Mouse (Mus musculus) G1E (cell line): ENCODE measurements around the gene Plxna4. TPM values are rescaled to one million over a fixed set of nuclear protein-coding genes. Genes with fewer than 3 reads are reported as not detected.

Experiments
- ATAC-seq: 2 replicates; pipeline ENCODE4 v1.8.0; 2016; ENCODE audit warnings: mild to moderate bottlenecking; ENCODE audit not compliant: insufficient number of reproducible peaks, poor library complexity, low FRiP score, severe bottlenecking; ENCODE audit errors: extremely low read depth
- DNase-seq: peaks from one replicate; pipeline ENCODE4 v3.0.0; 2012; ENCODE audit warnings: low spot score
- H3K27me3 ChIP-seq: 2 replicates; pipeline ENCODE4 v1.6.1; 2012; ENCODE audit warnings: mild to moderate bottlenecking, low read length, inconsistent platforms; ENCODE audit not compliant: insufficient read depth
- H3K36me3 ChIP-seq: replicated peaks from 2 replicates; pipeline ENCODE3; 2012; ENCODE audit warnings: mild to moderate bottlenecking, inconsistent platforms
- H3K4me1 ChIP-seq: 2 replicates; pipeline ENCODE4 v1.6.1; 2012; ENCODE audit warnings: low read depth, low read length, inconsistent platforms, mixed read lengths; ENCODE audit not compliant: insufficient read depth
- H3K4me3 ChIP-seq: 2 replicates; pipeline ENCODE4 v1.5.1; 2012; ENCODE audit warnings: low read depth, mild to moderate bottlenecking, inconsistent platforms, low read length, moderate library complexity, mixed read lengths
- H3K9me3 ChIP-seq: replicated peaks from 2 replicates; pipeline ENCODE4 v1.6.1; 2012; ENCODE audit warnings: inconsistent platforms
- CTCF ChIP-seq: IDR thresholded peaks from 2 replicates; pipeline ENCODE4 v1.5.1; 2012; ENCODE audit warnings: low read depth, low read length, inconsistent platforms, mixed read lengths
- GATA1 ChIP-seq: IDR thresholded peaks from 2 replicates; pipeline ENCODE4 v1.6.1; 2012; ENCODE audit warnings: borderline replicate concordance, low read length, inconsistent platforms, mixed read lengths
- GATA2 ChIP-seq: IDR thresholded peaks from 2 replicates; pipeline ENCODE4 v1.6.1; 2012; ENCODE audit warnings: low read depth, low read length, inconsistent platforms, borderline replicate concordance
- POLR2AphosphoS5 ChIP-seq: IDR thresholded peaks from 2 replicates; pipeline ENCODE4 v1.6.1; 2012; ENCODE audit warnings: low read depth, low read length, inconsistent platforms; ENCODE audit not compliant: insufficient replicate concordance
- TAL1 ChIP-seq: conservative IDR thresholded peaks from 2 replicates; pipeline ENCODE4 v1.6.1; 2012; ENCODE audit warnings: low read depth, low read length, inconsistent platforms, mixed read lengths
- polyA plus RNA-seq: library from polyadenylated mRNA; stranded (reverse); fragments of >175 nt; gene quantifications from 2 replicates; pipeline ENCODE4 v1.2.3, GENCODE M21; 2012
- total RNA-seq, 2 experiments: library from RNA; stranded (forward) in 1 of 2; stranded (reverse) in 1 of 2; fragments of 200-1000 nt in 1 of 2; fragments of >200 nt in 1 of 2; fragmentation: Nextera tagmentation in 1 of 2; gene quantifications; 2 replicates each; pipeline ENCODE4 v1.2.3; 2014 to 2017

The Plxna4 gene
- total and polyA plus RNA-seq, 3 experiments, result 0.11 TPM; not detected in 2

GRCm38 (mm10) chr6:32527518-32527917, 60.5 kb downstream of the Plxna4 start:
- peaks cover 27% of the 10 kb centered on the region for H3K27me3 ChIP-seq
- TF ChIP-seq GATA2, result no peak
- TF ChIP-seq TAL1, result no peak
- TF ChIP-seq POLR2AphosphoS5, result no peak
- no peak for TF ChIP-seq CTCF
- no peak for TF ChIP-seq GATA1
- H3K9me3 ChIP-seq, result no peaks in the 10 kb centered on the region
- no peak for DNase-seq
- no peaks in the 10 kb centered on the region for H3K4me1 ChIP-seq
- H3K36me3 ChIP-seq, result no peaks in the 10 kb centered on the region
- no peak overlapping the region for H3K4me3 ChIP-seq
- no peak for ATAC-seq

GRCm38 (mm10) chr6:32526762-32527161, 61.2 kb downstream of the Plxna4 start:
- DNase-seq (no peak), ATAC-seq (no peak)
- Histone ChIP-seq H3K9me3 (no peaks in the 10 kb centered on the region), H3K27me3 (peaks cover 27% of the 10 kb centered on the region), H3K4me3 (no peak overlapping the region), H3K4me1 (no peaks in the 10 kb centered on the region), H3K36me3 (no peaks in the 10 kb centered on the region)
- TF ChIP-seq TAL1, result no peak
- TF ChIP-seq GATA1, result no peak
- no peak for TF ChIP-seq GATA2
- TF ChIP-seq POLR2AphosphoS5, result no peak
- TF ChIP-seq CTCF, result no peak

- H3K36me3 ChIP-seq, result no peaks in the 10 kb centered on the region
- no peak overlapping the region for H3K4me3 ChIP-seq
- ATAC-seq, result no peak
- no peaks in the 10 kb centered on the region for H3K9me3 ChIP-seq
- H3K27me3 ChIP-seq, result peaks cover 16% of the 10 kb centered on the region
- no peak for DNase-seq
- no peaks in the 10 kb centered on the region for H3K4me1 ChIP-seq
- TF ChIP-seq POLR2AphosphoS5, result no peak
- TF ChIP-seq GATA1, result no peak
- no peak for TF ChIP-seq TAL1
- no peak for TF ChIP-seq CTCF
- TF ChIP-seq GATA2, result no peak
Observed at GRCm38 (mm10) chr6:32520097-32520496, 67.9 kb downstream of the Plxna4 start.

GRCm38 (mm10) chr6:32518617-32519016, 69.4 kb downstream of the Plxna4 start:
- Histone ChIP-seq H3K36me3 (no peaks in the 10 kb centered on the region), H3K4me3 (no peak overlapping the region), H3K27me3 (peaks cover 21% of the 10 kb centered on the region), H3K9me3 (no peaks in the 10 kb centered on the region), H3K4me1 (no peaks in the 10 kb centered on the region)
- ATAC-seq (no peak), DNase-seq (no peak)
- TF ChIP-seq CTCF, result no peak
- TF ChIP-seq TAL1, result no peak
- TF ChIP-seq POLR2AphosphoS5, result no peak
- no peak for TF ChIP-seq GATA1
- no peak for TF ChIP-seq GATA2

GRCm38 (mm10) chr6:32514096-32514495, 73.9 kb downstream of the Plxna4 start:
- Histone ChIP-seq H3K4me3 (no peak overlapping the region), H3K27me3 (peaks cover 33% of the 10 kb centered on the region), H3K9me3 (no peaks in the 10 kb centered on the region), H3K36me3 (no peaks in the 10 kb centered on the region), H3K4me1 (peaks cover 2% of the 10 kb centered on the region; the same call in 1 of the 2 replicates)
- ATAC-seq (no peak), DNase-seq (no peak)
- TF ChIP-seq TAL1 (no peak), POLR2AphosphoS5 (no peak), GATA1 (no peak), GATA2 (no peak), CTCF (no peak)

- TF ChIP-seq CTCF (no peak), POLR2AphosphoS5 (no peak), GATA2 (no peak), GATA1 (no peak), TAL1 (no peak)
- no peak overlapping the region for H3K4me3 ChIP-seq
Observed at GRCm38 (mm10) chr6:32512010-32512409, 76.0 kb downstream of the Plxna4 start.

GRCm38 (mm10) chr6:32510924-32511323, 77.1 kb downstream of the Plxna4 start:
- DNase-seq, result no peak
- H3K36me3 ChIP-seq, result no peaks in the 10 kb centered on the region
- TF ChIP-seq CTCF, result no peak
- TF ChIP-seq POLR2AphosphoS5, result no peak
- TF ChIP-seq TAL1, result no peak
- TF ChIP-seq GATA1, result no peak
- no peak for TF ChIP-seq GATA2
- H3K4me1 ChIP-seq, result peaks cover 2% of the 10 kb centered on the region; the same call in 1 of the 2 replicates
- no peak overlapping the region for H3K4me3 ChIP-seq
- no peak for ATAC-seq
- no peaks in the 10 kb centered on the region for H3K9me3 ChIP-seq
- H3K27me3 ChIP-seq, result peaks cover 34% of the 10 kb centered on the region; the same call in 1 of the 2 replicates

More at GRCm38 (mm10) chr6:32512010-32512409, 76.0 kb downstream of the Plxna4 start:
- Histone ChIP-seq H3K27me3 (peaks cover 34% of the 10 kb centered on the region), H3K4me1 (peaks cover 2% of the 10 kb centered on the region; the same call in 1 of the 2 replicates), H3K36me3 (no peaks in the 10 kb centered on the region), H3K9me3 (no peaks in the 10 kb centered on the region)
- ATAC-seq (no peak), DNase-seq (no peak)
